Mouse (Mus musculus) adipocyte (in vitro differentiated cells): ENCODE data around the gene Psmc3.
"Not testable (repeated sequence)": the region's sequence is repeated elsewhere in the genome, so short reads cannot be mapped to it uniquely, and the experiment has no call there.

Source experiments
- DNase-seq: peaks from one replicate; pipeline ENCODE4 v3.0.0-alpha.2; 2016; ENCODE audit warnings: low spot score

The Psmc3 gene

GRCm38 (mm10) chr2:91053934-91054382 lies at the start of gene Psmc3:
Psmc3 (plus strand) TSS chr2:91054009.
- DNase-seq = peak; percentile 95

GRCm38 (mm10) chr2:91008536-91008935 lies 45.3 kb upstream of the Psmc3 start:
- no peak for DNase-seq

GRCm38 (mm10) chr2:91013881-91014280 lies 39.9 kb upstream of the Psmc3 start:
- no peak for DNase-seq

- no peak for DNase-seq
Measured at GRCm38 (mm10) chr2:91015386-91015785, 38.4 kb upstream of the Psmc3 start.

GRCm38 (mm10) chr2:91018061-91018788 lies 35.6 kb upstream of the Psmc3 start:
- peak; percentile 41 for DNase-seq

GRCm38 (mm10) chr2:91019911-91020310 lies 33.9 kb upstream of the Psmc3 start:
- DNase-seq = no peak

- not testable (repeated sequence) for DNase-seq
Measured at GRCm38 (mm10) chr2:91022266-91022665, 31.5 kb upstream of the Psmc3 start.

- DNase-seq = no peak
Measured at GRCm38 (mm10) chr2:91023131-91023530, 30.7 kb upstream of the Psmc3 start.

GRCm38 (mm10) chr2:91023956-91024355 lies 29.9 kb upstream of the Psmc3 start:
- no peak for DNase-seq

GRCm38 (mm10) chr2:91025081-91025516 lies 28.7 kb upstream of the Psmc3 start:
- DNase-seq = no peak

GRCm38 (mm10) chr2:91026491-91026890 lies 27.3 kb upstream of the Psmc3 start:
- DNase-seq = no peak

GRCm38 (mm10) chr2:91027391-91028214 lies 26.2 kb upstream of the Psmc3 start:
- DNase-seq = peak; percentile 98

- DNase-seq = no peak
Measured at GRCm38 (mm10) chr2:91031216-91031615, 22.6 kb upstream of the Psmc3 start.

GRCm38 (mm10) chr2:91033000-91033399 lies 20.8 kb upstream of the Psmc3 start:
- DNase-seq = peak; percentile 33

- DNase-seq = no peak
Measured at GRCm38 (mm10) chr2:91035385-91035784, 18.4 kb upstream of the Psmc3 start, which contains the start of gene Rapsn. Rapsn (plus strand) TSS chr2:91035620.

GRCm38 (mm10) chr2:91041786-91042185 lies 12.0 kb upstream of the Psmc3 start:
- no peak for DNase-seq

GRCm38 (mm10) chr2:91042651-91043398 lies 11.0 kb upstream of the Psmc3 start:
- no peak for DNase-seq

- DNase-seq = no peak
Measured at GRCm38 (mm10) chr2:91044727-91045126, 9.1 kb upstream of the Psmc3 start.

GRCm38 (mm10) chr2:91045805-91046204 lies 8.0 kb upstream of the Psmc3 start:
- DNase-seq = not testable (repeated sequence)

- no peak for DNase-seq
Measured at GRCm38 (mm10) chr2:91047359-91047758, 6.5 kb upstream of the Psmc3 start.

GRCm38 (mm10) chr2:91051917-91052316 lies 1.9 kb upstream of the Psmc3 start:
- no peak for DNase-seq

- DNase-seq = peak; percentile 36
Measured at GRCm38 (mm10) chr2:91052752-91053151, 1.1 kb upstream of the Psmc3 start.
